Mouse (Mus musculus) NIH3T3 (cell line): Measurements from ENCODE around the gene Olfr851.

Experiments used
- DNase-seq: peaks from one replicate; pipeline ENCODE4 v3.0.0-alpha.2; 2012; ENCODE audit warnings: low read depth

The Olfr851 gene

DNA sequence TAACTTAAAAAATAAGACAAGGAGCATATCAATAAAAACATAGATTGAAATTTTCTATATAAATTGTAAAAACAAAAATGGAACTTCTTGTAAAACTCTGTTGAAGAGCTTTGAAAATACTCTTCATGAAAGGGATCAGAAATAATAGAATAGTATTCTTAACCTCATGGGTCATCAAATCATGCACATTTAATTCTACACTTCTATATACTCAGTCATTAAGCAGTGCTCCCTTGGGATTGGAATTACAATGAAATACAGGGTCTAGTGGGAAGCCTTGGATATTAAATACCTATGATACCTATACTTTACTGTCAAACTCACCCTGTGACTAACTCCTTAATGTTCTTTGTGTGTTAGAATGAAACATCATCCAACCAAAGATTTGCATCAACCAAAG, at the start of gene Olfr851:
Olfr851 (plus strand) TSS at position 301 of the 400 bp plus-strand sequence.
- no peak for DNase-seq

DNA sequence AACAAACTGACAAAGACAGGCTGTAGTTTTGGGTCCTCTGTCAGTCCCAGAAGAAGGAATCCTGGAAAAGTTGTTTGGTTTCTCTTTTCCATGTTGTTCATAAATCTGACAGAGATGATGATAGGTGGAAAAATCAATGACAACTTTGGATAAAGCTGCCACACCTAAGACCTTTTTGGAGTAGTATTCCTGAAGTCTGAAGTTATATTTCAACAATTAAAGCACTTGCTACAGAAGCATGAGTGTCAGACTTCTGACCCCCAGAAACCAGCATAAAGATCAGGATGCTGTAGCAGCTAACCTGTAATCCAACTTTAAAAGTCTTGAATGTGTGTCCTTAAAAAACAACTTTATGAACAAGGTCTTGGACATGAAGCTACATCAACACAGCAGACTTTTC, 14.9 kb upstream of the Olfr851 start, which contains the start of gene Olfr850:
Olfr850 (minus strand) TSS at position 101 of the 400 bp plus-strand sequence.
- no peak for DNase-seq

DNA sequence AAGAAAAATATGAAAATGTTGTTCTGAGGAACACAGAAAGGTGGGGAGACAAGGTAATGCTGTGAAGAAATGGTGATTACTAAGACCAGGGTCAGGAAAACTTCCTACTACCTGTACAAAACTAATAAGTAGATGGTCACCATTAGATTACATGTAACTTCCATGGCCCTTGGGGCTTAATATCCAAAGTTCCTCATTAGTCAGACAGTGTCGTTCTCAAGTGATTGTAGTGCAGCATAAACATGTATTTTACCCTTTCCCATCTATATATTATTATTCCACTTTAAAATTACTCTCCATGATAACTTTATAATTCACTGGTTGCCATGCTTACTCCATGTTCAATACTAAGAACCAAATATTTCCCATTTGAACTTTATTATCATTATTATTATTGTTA, 47.9 kb downstream of the Olfr851 start, which contains the start of gene Olfr853:
Olfr853 (minus strand) TSS at position 101 of the 400 bp plus-strand sequence.
- DNase-seq = no peak
